Mouse (Mus musculus) midbrain, embryonic 12.5 days (tissue): ENCODE results near the gene Ppp1r15b. TPM values are rescaled to one million over a fixed set of nuclear protein-coding genes. Genes with fewer than 3 reads are reported as not detected.

Experiments used
- ATAC-seq: fragments of 200-750 bp; cut with Nextera tagmentation; 2 replicates; pipeline ENCODE4 v1.8.0; 2017; ENCODE audit warnings: low read depth, moderate TSS enrichment, moderate library complexity; ENCODE audit not compliant: low FRiP score
- H3K27ac ChIP-seq: fragments of 300-500 bp; sonication (generic); replicated peaks from 2 replicates; pipeline ENCODE4 v1.5.1; 2016; ENCODE audit warnings: mild to moderate bottlenecking
- H3K27me3 ChIP-seq: fragments of 300-500 bp; sonication (generic); 2 replicates; pipeline ENCODE4 v1.6.1; 2016; ENCODE audit warnings: mild to moderate bottlenecking
- H3K36me3 ChIP-seq: fragments of 300-500 bp; sonication (generic); 2 replicates; pipeline ENCODE4 v1.6.1; 2016
- H3K4me1 ChIP-seq: fragments of 300-500 bp; sonication (generic); 2 replicates; pipeline ENCODE4 v1.6.1; 2016
- H3K4me2 ChIP-seq: fragments of 300-500 bp; sonication (generic); replicated peaks from 2 replicates; pipeline ENCODE4 v1.6.1; 2016; ENCODE audit warnings: mild to moderate bottlenecking, moderate library complexity
- H3K4me3 ChIP-seq: fragments of 300-500 bp; sonication (generic); 2 replicates; pipeline ENCODE4 v1.5.1; 2016; ENCODE audit warnings: mild to moderate bottlenecking
- H3K9ac ChIP-seq: fragments of 300-500 bp; sonication (generic); replicated peaks from 2 replicates; pipeline ENCODE4 v1.6.1; 2016; ENCODE audit warnings: mild to moderate bottlenecking, moderate library complexity
- H3K9me3 ChIP-seq: fragments of 300-500 bp; sonication (generic); 2 replicates; pipeline ENCODE4 v1.6.1; 2016; ENCODE audit warnings: mild to moderate bottlenecking
- WGBS: fragments of 180-500 bp; shearing (Covaris S2); methylation state at CpG from one replicate; pipeline ENCODE4 v1.1.7; 2016; 5-methylcytosine and 5-hydroxymethylcytosine counted together
- polyA plus RNA-seq: library from polyadenylated mRNA; unstranded; fragments of >200 nt; fragmentation: Nextera tagmentation; extraction: Ambion mirVana; gene quantifications from 2 replicates; pipeline ENCODE4 v1.2.1, GENCODE M21; 2016

Ppp1r15b gene
- polyA plus RNA-seq: 52.7 and 57.9 TPM in 2 replicates

- H3K4me1 ChIP-seq: peaks cover 51% of the 10 kb centered on the region
- no peaks in the 10 kb centered on the region for H3K9me3 ChIP-seq
- peak within 1 kb of the TSS; percentile 100 for H3K4me2 ChIP-seq
- no peaks in the 10 kb centered on the region for H3K27me3 ChIP-seq
- WGBS: 1% methylated on average over 72 of the region's 72 CpGs
- peak within 1 kb of the TSS; percentile 87 for H3K4me3 ChIP-seq
- ATAC-seq: peak; percentile 99
- peak within 1 kb of the TSS; percentile 97 for H3K27ac ChIP-seq
- H3K9ac ChIP-seq: peak within 1 kb of the TSS; percentile 98
- H3K36me3 ChIP-seq: peaks cover 6% of the 10 kb centered on the region; the same call in 1 of the 2 replicates
Measured at GRCm38 (mm10) chr1:133130638-133131560, at the start of gene Ppp1r15b. Gene Ppp1r15b (plus strand): TSS chr1:133131143.

GRCm38 (mm10) chr1:133083003-133083546 lies 47.9 kb upstream of the Ppp1r15b start:
- ATAC-seq: no peak
- Histone ChIP-seq H3K4me2 (no peak overlapping the region), H3K36me3 (peaks cover 56% of the 10 kb centered on the region), H3K4me3 (no peak overlapping the region), H3K27ac (no peak overlapping the region), H3K4me1 (peaks cover 48% of the 10 kb centered on the region), H3K9ac (no peak overlapping the region), H3K27me3 (no peaks in the 10 kb centered on the region), H3K9me3 (no peaks in the 10 kb centered on the region)
- WGBS: 92% methylated on average over 5 of the region's 5 CpGs

GRCm38 (mm10) chr1:133083942-133084625 lies 46.9 kb upstream of the Ppp1r15b start:
- Histone ChIP-seq H3K9me3 (no peaks in the 10 kb centered on the region), H3K4me1 (peaks cover 43% of the 10 kb centered on the region), H3K9ac (no peak overlapping the region), H3K27me3 (no peaks in the 10 kb centered on the region), H3K4me3 (no peak overlapping the region), H3K27ac (0 out of 2 replicates have a peak overlapping the region, but pooled peaks have one; percentile 30), H3K4me2 (no peak overlapping the region), H3K36me3 (peaks cover 63% of the 10 kb centered on the region)
- WGBS: 80% methylated on average over 11 of the region's 11 CpGs
- ATAC-seq: no peak

GRCm38 (mm10) chr1:133084708-133085416 lies 46.1 kb upstream of the Ppp1r15b start:
- H3K36me3 ChIP-seq: peaks cover 70% of the 10 kb centered on the region

GRCm38 (mm10) chr1:133085417-133085742 lies 45.6 kb upstream of the Ppp1r15b start:
- no peak overlapping the region for H3K4me2 ChIP-seq
- peaks cover 30% of the 10 kb centered on the region for H3K4me1 ChIP-seq
- WGBS: 94% methylated on average over 8 of the region's 8 CpGs
- H3K9ac ChIP-seq: no peak overlapping the region
- ATAC-seq: no peak
- peaks cover 74% of the 10 kb centered on the region for H3K36me3 ChIP-seq
- H3K4me3 ChIP-seq: no peak overlapping the region
- no peak overlapping the region for H3K27ac ChIP-seq
- no peaks in the 10 kb centered on the region for H3K27me3 ChIP-seq
- no peaks in the 10 kb centered on the region for H3K9me3 ChIP-seq

More at GRCm38 (mm10) chr1:133084708-133085416, 46.1 kb upstream of the Ppp1r15b start:
- Histone ChIP-seq H3K4me1 (peaks cover 35% of the 10 kb centered on the region), H3K9me3 (no peaks in the 10 kb centered on the region), H3K4me2 (no peak overlapping the region), H3K9ac (no peak overlapping the region), H3K27ac (no peak overlapping the region), H3K27me3 (no peaks in the 10 kb centered on the region), H3K4me3 (no peak overlapping the region)
- ATAC-seq: no peak
- 76% methylated on average over 13 of the region's 14 CpGs for WGBS

- 84% methylated on average over 10 of the region's 10 CpGs for WGBS
- H3K9ac ChIP-seq: no peak overlapping the region
Measured at GRCm38 (mm10) chr1:133086804-133087203, 44.1 kb upstream of the Ppp1r15b start.

GRCm38 (mm10) chr1:133087206-133087905 lies 43.6 kb upstream of the Ppp1r15b start:
- ATAC-seq: peak; percentile 82
- H3K4me1 ChIP-seq: peaks cover 15% of the 10 kb centered on the region
- H3K27me3 ChIP-seq: no peaks in the 10 kb centered on the region
- 44% methylated on average over 7 of the region's 7 CpGs for WGBS
- no peak overlapping the region for H3K4me3 ChIP-seq
- H3K4me2 ChIP-seq: no peak overlapping the region
- peaks cover 81% of the 10 kb centered on the region for H3K36me3 ChIP-seq
- H3K27ac ChIP-seq: peak overlapping the region; percentile 25
- H3K9me3 ChIP-seq: no peaks in the 10 kb centered on the region
- no peak overlapping the region for H3K9ac ChIP-seq

More at GRCm38 (mm10) chr1:133086804-133087203, 44.1 kb upstream of the Ppp1r15b start:
- H3K27me3 ChIP-seq: no peaks in the 10 kb centered on the region
- H3K27ac ChIP-seq: peak overlapping the region; percentile 25
- no peaks in the 10 kb centered on the region for H3K9me3 ChIP-seq
- peaks cover 81% of the 10 kb centered on the region for H3K36me3 ChIP-seq
- no peak for ATAC-seq
- no peak overlapping the region for H3K4me3 ChIP-seq
- peaks cover 17% of the 10 kb centered on the region for H3K4me1 ChIP-seq
- H3K4me2 ChIP-seq: no peak overlapping the region

GRCm38 (mm10) chr1:133088196-133088595 lies 42.7 kb upstream of the Ppp1r15b start:
- no peak overlapping the region for H3K4me2 ChIP-seq
- H3K9me3 ChIP-seq: no peaks in the 10 kb centered on the region
- no peak for ATAC-seq
- H3K27me3 ChIP-seq: no peaks in the 10 kb centered on the region
- WGBS: 87% methylated on average over 10 of the region's 10 CpGs
- H3K9ac ChIP-seq: no peak overlapping the region
- peaks cover 81% of the 10 kb centered on the region for H3K36me3 ChIP-seq
- peaks cover 15% of the 10 kb centered on the region for H3K4me1 ChIP-seq
- no peak overlapping the region for H3K4me3 ChIP-seq
- no peak overlapping the region for H3K27ac ChIP-seq

GRCm38 (mm10) chr1:133089415-133089814 lies 41.5 kb upstream of the Ppp1r15b start:
- H3K36me3 ChIP-seq: peaks cover 82% of the 10 kb centered on the region
- ATAC-seq: no peak
- H3K27ac ChIP-seq: no peak overlapping the region
- no peak overlapping the region for H3K9ac ChIP-seq
- H3K4me3 ChIP-seq: no peak overlapping the region
- H3K4me2 ChIP-seq: no peak overlapping the region
- no peaks in the 10 kb centered on the region for H3K27me3 ChIP-seq
- 85% methylated on average over 4 of the region's 4 CpGs for WGBS
- H3K4me1 ChIP-seq: peaks cover 9% of the 10 kb centered on the region
- H3K9me3 ChIP-seq: no peaks in the 10 kb centered on the region

- WGBS: 87% methylated on average over 6 of the region's 6 CpGs
Measured at GRCm38 (mm10) chr1:133090641-133091040, 40.3 kb upstream of the Ppp1r15b start.

GRCm38 (mm10) chr1:133091483-133091882 lies 39.5 kb upstream of the Ppp1r15b start:
- ATAC-seq: no peak
- peaks cover 8% of the 10 kb centered on the region for H3K4me1 ChIP-seq
- no peak overlapping the region for H3K4me2 ChIP-seq
- H3K27ac ChIP-seq: no peak overlapping the region
- no peak overlapping the region for H3K9ac ChIP-seq
- no peak overlapping the region for H3K4me3 ChIP-seq
- peaks cover 87% of the 10 kb centered on the region for H3K36me3 ChIP-seq
- 90% methylated on average over 8 of the region's 8 CpGs for whole genome bisulfite sequencing
- no peaks in the 10 kb centered on the region for H3K27me3 ChIP-seq
- H3K9me3 ChIP-seq: no peaks in the 10 kb centered on the region

More at GRCm38 (mm10) chr1:133090641-133091040, 40.3 kb upstream of the Ppp1r15b start:
- no peak overlapping the region for H3K9ac ChIP-seq
- H3K4me3 ChIP-seq: no peak overlapping the region
- peaks cover 8% of the 10 kb centered on the region for H3K4me1 ChIP-seq
- H3K4me2 ChIP-seq: no peak overlapping the region
- H3K9me3 ChIP-seq: no peaks in the 10 kb centered on the region
- no peak overlapping the region for H3K27ac ChIP-seq
- peaks cover 82% of the 10 kb centered on the region for H3K36me3 ChIP-seq
- ATAC-seq: no peak
- H3K27me3 ChIP-seq: no peaks in the 10 kb centered on the region
